Comparison of ENCODE assay signal across 26 mouse cellular contexts in the genomic region with DNA sequence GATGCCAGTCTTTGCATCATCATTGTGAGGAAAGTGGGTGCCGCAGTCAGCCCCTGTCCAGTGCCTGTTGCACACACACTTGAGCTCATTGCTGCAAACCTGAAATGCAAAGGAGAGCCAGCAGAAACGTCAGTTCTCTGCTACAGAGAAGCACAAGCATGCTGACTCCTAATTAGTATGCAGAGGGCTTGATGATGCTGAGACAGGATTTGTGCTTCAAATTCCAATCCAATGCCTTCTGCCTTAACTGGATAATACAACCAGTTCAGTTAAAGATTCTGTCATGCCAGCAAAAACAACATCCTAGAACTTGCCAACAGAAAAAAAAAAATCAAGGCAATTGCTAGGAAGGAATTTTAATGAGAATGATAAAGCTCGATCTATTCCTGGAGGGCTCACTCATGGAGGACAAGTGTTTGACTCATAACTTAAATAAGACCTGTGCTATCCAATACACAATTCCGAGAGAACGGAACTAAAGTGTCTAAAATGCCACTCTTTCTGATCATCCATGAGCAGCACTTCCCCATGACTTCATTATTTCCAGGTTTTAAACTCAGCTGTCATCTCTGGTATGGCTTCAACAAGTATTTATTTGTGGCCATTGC.
DNase-seq lines count a peak whose midpoint lies in the region; ATAC-seq and TF ChIP-seq lines count a peak whose summit lies in the region.
"Had no signal": no experiment of that assay in that cellular context is flagged by ENCODE, and none has a peak within 500 bp of the region (broad histone marks: within the 10 kb centered on the region; RNA-seq: fewer than 3 reads in every experiment).

No protein-coding gene starts in this region.

- no peak overlapping the region for H3K9ac ChIP-seq in heart, embryonic 13.5 days
- no peak overlapping the region for H3K9ac ChIP-seq in heart, embryonic 11.5 days (ENCODE audit: low read depth, low read length)
- no peak overlapping the region for H3K9ac ChIP-seq in midbrain, embryonic 11.5 days (ENCODE audit: low read length)
- no peak overlapping the region for H3K9ac ChIP-seq in midbrain, postnatal 0 days (replicated peaks; ENCODE audit: low read length, poor library complexity, severe bottlenecking)
- H3K9ac ChIP-seq: embryonic facial prominence, embryonic 12.5 days; heart, embryonic 15.5 days; kidney, embryonic 15.5 days; liver, embryonic 15.5 days; lung, embryonic 15.5 days; midbrain, embryonic 15.5 days; neural tube, embryonic 13.5 days had no signal

- no peak for TF ChIP-seq CTCF in midbrain, postnatal 0 days (IDR thresholded peaks at IDR 0.05)
- TF ChIP-seq CTCF in brain, embryonic 14.5 days (IDR thresholded peaks at IDR 0.05; ENCODE audit: borderline replicate concordance, extremely low read depth, insufficient read depth, insufficient read length), result no peak

- no peaks in the 10 kb centered on the region for H3K27me3 ChIP-seq in heart, embryonic 13.5 days (replicated peaks)
- no peaks in the 10 kb centered on the region for H3K27me3 ChIP-seq in heart, embryonic 11.5 days (ENCODE audit: control insufficient read depth, insufficient read depth, low read length)
- no peaks in the 10 kb centered on the region for H3K27me3 ChIP-seq in midbrain, embryonic 11.5 days (ENCODE audit: control insufficient read depth, insufficient read depth, low read length)
- no peaks in the 10 kb centered on the region for H3K27me3 ChIP-seq in midbrain, postnatal 0 days (ENCODE audit: insufficient read depth, low read length)
- H3K27me3 ChIP-seq: embryonic facial prominence, embryonic 12.5 days; heart, embryonic 15.5 days; kidney, embryonic 15.5 days; liver, embryonic 15.5 days; lung, embryonic 15.5 days; midbrain, embryonic 15.5 days; neural tube, embryonic 13.5 days had no signal

- no peak overlapping the region for H3K4me3 ChIP-seq in heart, embryonic 13.5 days
- H3K4me3 ChIP-seq in heart, embryonic 11.5 days (ENCODE audit: low read depth, low read length), result no peak overlapping the region
- no peak overlapping the region for H3K4me3 ChIP-seq in midbrain, embryonic 11.5 days (ENCODE audit: low read depth, low read length)
- H3K4me3 ChIP-seq in midbrain, postnatal 0 days (ENCODE audit: low read depth, low read length), result no peak overlapping the region
- H3K4me3 ChIP-seq: embryonic facial prominence, embryonic 12.5 days; heart, embryonic 15.5 days; kidney, embryonic 15.5 days; limb, embryonic 10.5 days; liver, embryonic 15.5 days; lung, embryonic 15.5 days; midbrain, embryonic 15.5 days; myocyte; neural tube, embryonic 13.5 days had no signal

- ATAC-seq in heart, embryonic 13.5 days (ENCODE audit: extremely low read depth, insufficient number of reproducible peaks, low FRiP score, low TSS enrichment), result no peak
- ATAC-seq in heart, embryonic 11.5 days (replicated peaks; ENCODE audit: insufficient number of reproducible peaks, low FRiP score, low TSS enrichment), result no peak
- no peak for ATAC-seq in midbrain, embryonic 11.5 days (ENCODE audit: low FRiP score)
- no peak for ATAC-seq in midbrain, postnatal 0 days (ENCODE audit: low FRiP score)
- no peak for ATAC-seq in cerebellum, adult (ENCODE audit: insufficient number of reproducible peaks, low FRiP score, low TSS enrichment)
- ATAC-seq: midbrain, embryonic 15.5 days had no signal

- 0 out of 2 replicates have a peak overlapping the region, but pooled peaks have one; percentile 24 for H3K27ac ChIP-seq in heart, embryonic 13.5 days (replicated peaks)
- H3K27ac ChIP-seq in heart, embryonic 11.5 days (ENCODE audit: low read depth, low read length), result no peak overlapping the region
- no peak overlapping the region for H3K27ac ChIP-seq in midbrain, embryonic 11.5 days (ENCODE audit: low read depth, low read length)
- H3K27ac ChIP-seq in midbrain, postnatal 0 days (ENCODE audit: low read depth, low read length), result no peak overlapping the region
- H3K27ac ChIP-seq: embryonic facial prominence, embryonic 12.5 days; heart, embryonic 15.5 days; kidney, embryonic 15.5 days; limb, embryonic 10.5 days; liver, embryonic 15.5 days; lung, embryonic 15.5 days; midbrain, embryonic 15.5 days; neural tube, embryonic 13.5 days had no signal

- no peak for TF ChIP-seq POLR2A in brain, embryonic 14.5 days (IDR thresholded peaks at IDR 0.05; ENCODE audit: borderline replicate concordance, extremely low read depth, insufficient read depth, insufficient read length, poor library complexity, severe bottlenecking)

- peaks cover 6% of the 10 kb centered on the region; the same call in 1 of the 2 replicates for H3K4me1 ChIP-seq in heart, embryonic 13.5 days
- H3K4me1 ChIP-seq in heart, embryonic 11.5 days (ENCODE audit: control insufficient read depth, insufficient read depth, low read length), result no peaks in the 10 kb centered on the region
- H3K4me1 ChIP-seq in midbrain, embryonic 11.5 days (ENCODE audit: control insufficient read depth, insufficient read depth, low read length), result no peaks in the 10 kb centered on the region
- no peaks in the 10 kb centered on the region for H3K4me1 ChIP-seq in midbrain, postnatal 0 days (ENCODE audit: insufficient read depth, low read length)
- H3K4me1 ChIP-seq: embryonic facial prominence, embryonic 12.5 days; kidney, embryonic 15.5 days; limb, embryonic 10.5 days; liver, embryonic 15.5 days; lung, embryonic 15.5 days; midbrain, embryonic 15.5 days; neural tube, embryonic 13.5 days had no signal

- no peaks in the 10 kb centered on the region for H3K9me3 ChIP-seq in heart, embryonic 13.5 days
- H3K9me3 ChIP-seq in heart, embryonic 11.5 days (replicated peaks; ENCODE audit: control insufficient read depth, low read length), result no peaks in the 10 kb centered on the region
- no peaks in the 10 kb centered on the region for H3K9me3 ChIP-seq in midbrain, embryonic 11.5 days (ENCODE audit: control insufficient read depth, low read length)
- H3K9me3 ChIP-seq in midbrain, postnatal 0 days (ENCODE audit: low read length), result no peaks in the 10 kb centered on the region
- H3K9me3 ChIP-seq: embryonic facial prominence, embryonic 12.5 days; heart, embryonic 15.5 days; kidney, embryonic 15.5 days; limb, embryonic 10.5 days; liver, embryonic 15.5 days; lung, embryonic 15.5 days; midbrain, embryonic 15.5 days; neural tube, embryonic 13.5 days had no signal

- peak; percentile 66 for DNase-seq in midbrain, embryonic 11.5 days (ENCODE audit: low spot score, missing footprints)
- no peak for DNase-seq in midbrain, postnatal 0 days (ENCODE audit: low spot score)
- DNase-seq in brain, embryonic 14.5 days (ENCODE audit: low read depth), result peak; percentile 50
- DNase-seq in thymus, postnatal 36 days, result no peak
- DNase-seq: adrenal gland, postnatal 36 days; cerebellum, adult 2 months; cerebellum, postnatal 25 days; kidney, adult 11 months; kidney, postnatal 36 days; liver; lung, postnatal 4 days; retina, postnatal 1 day; right cerebral cortex, postnatal 25 days; spleen, adult 18-20 months had no signal

- peak overlapping the region; percentile 8 for H3K4me2 ChIP-seq in heart, embryonic 13.5 days
- H3K4me2 ChIP-seq in heart, embryonic 11.5 days, result no peak overlapping the region
- H3K4me2 ChIP-seq in midbrain, embryonic 11.5 days, result no peak overlapping the region
- no peak overlapping the region for H3K4me2 ChIP-seq in midbrain, postnatal 0 days (ENCODE audit: low read depth, low read length, poor library complexity, severe bottlenecking)
- H3K4me2 ChIP-seq: embryonic facial prominence, embryonic 12.5 days; heart, embryonic 15.5 days; kidney, embryonic 15.5 days; liver, embryonic 15.5 days; lung, embryonic 15.5 days; midbrain, embryonic 15.5 days; neural tube, embryonic 13.5 days had no signal

- no peaks in the 10 kb centered on the region for H3K36me3 ChIP-seq in heart, embryonic 13.5 days
- no peaks in the 10 kb centered on the region for H3K36me3 ChIP-seq in heart, embryonic 11.5 days (ENCODE audit: control insufficient read depth, insufficient read depth, low read length)
- no peaks in the 10 kb centered on the region for H3K36me3 ChIP-seq in midbrain, embryonic 11.5 days (ENCODE audit: control insufficient read depth, insufficient read depth, low read length)
- H3K36me3 ChIP-seq in midbrain, postnatal 0 days (ENCODE audit: insufficient read depth, low read length), result peaks cover 6% of the 10 kb centered on the region; the same call in 1 of the 2 replicates
- H3K36me3 ChIP-seq: embryonic facial prominence, embryonic 12.5 days; heart, embryonic 15.5 days; kidney, embryonic 15.5 days; limb, embryonic 10.5 days; liver, embryonic 15.5 days; lung, embryonic 15.5 days; midbrain, embryonic 15.5 days had no signal

- 46% methylated on average over 5 of the region's 5 CpGs for WGBS in heart, embryonic 13.5 days
- 65% methylated on average over 5 of the region's 5 CpGs for WGBS in heart, embryonic 11.5 days (ENCODE audit: insufficient replicate concordance)
- 79% methylated on average over 5 of the region's 5 CpGs for WGBS in midbrain, embryonic 11.5 days
- 67% methylated on average over 5 of the region's 5 CpGs for WGBS in midbrain, postnatal 0 days

Comparison
In these comparisons a context has a peak if more than half of its experiments do, and no peak if none do; other contexts are left out.
1. DNase-seq: peak in midbrain, embryonic 11.5 days (single experiment) and brain, embryonic 14.5 days (single experiment); none in midbrain, postnatal 0 days (single experiment) and thymus, postnatal 36 days (0 of 2).